Mouse (Mus musculus) right cerebral cortex, adult 18-20 months (tissue): ENCODE measurements around the gene Hist1h2bn.
A peak's percentile ranks its signal among the peaks of the same experiment; 100 is the strongest.
"Not testable (repeated sequence)": the region's sequence is repeated elsewhere in the genome, so short reads cannot be mapped to it uniquely, and the experiment has no call there.

Source experiments
- DNase-seq: peaks from one replicate; pipeline ENCODE4 v3.0.0; 2022; ENCODE audit warnings: mixed read lengths

Hist1h2bn gene

DNA sequence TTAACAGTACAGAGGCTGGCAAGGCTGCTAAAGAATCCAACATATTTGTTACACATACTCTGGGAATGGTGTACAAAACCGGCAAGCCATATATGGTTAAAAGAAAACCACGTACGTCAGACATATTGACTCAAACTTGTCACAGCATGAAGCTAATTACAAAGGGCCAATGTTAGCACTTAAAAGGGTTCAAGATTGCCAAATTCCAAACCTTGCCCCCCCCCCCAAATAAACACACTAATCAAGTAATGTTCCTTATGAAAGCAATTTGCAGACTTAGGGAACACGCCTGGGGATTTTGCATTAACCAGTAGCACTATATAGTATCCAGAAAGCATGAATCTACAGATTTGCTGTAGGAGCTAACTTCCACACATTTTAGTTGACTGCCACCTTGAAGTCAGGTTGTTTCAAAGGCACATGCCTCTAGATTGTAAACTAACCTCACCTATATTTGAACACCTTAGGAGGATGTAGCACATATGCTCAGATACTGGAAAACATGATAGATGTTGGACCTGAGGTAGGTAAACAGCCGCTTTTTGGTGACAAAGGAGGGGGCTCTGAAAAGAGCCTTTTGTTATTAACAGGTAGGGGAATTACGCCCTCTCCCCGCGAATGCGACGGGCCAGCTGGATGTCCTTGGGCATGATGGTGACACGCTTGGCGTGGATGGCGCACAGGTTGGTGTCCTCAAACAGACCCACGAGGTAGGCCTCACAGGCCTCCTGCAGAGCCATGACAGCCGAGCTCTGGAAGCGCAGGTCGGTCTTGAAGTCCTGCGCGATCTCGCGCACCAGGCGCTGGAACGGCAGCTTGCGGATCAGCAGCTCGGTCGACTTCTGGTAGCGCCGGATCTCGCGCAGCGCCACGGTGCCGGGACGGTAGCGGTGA is 28.7 kb downstream of the Hist1h2bn start:
- DNase-seq: not testable (repeated sequence)

DNA sequence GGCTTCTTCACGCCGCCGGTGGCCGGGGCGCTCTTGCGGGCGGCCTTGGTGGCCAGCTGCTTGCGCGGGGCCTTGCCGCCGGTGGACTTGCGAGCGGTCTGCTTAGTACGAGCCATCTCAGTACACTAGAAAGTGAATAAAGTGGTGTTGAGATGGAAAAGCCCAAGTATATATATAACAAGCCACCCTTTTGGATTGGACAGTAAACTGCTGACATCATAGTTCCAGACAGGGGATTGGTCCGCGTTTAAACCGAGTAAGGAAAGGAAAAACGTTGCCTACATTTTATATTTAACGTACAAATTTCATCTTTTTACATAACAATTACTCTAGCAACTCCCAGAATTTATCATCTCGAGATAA is 29.3 kb downstream of the Hist1h2bn start, which contains the start of gene Hist1h3i:
TSS of gene Hist1h3i (minus strand) at position 116 of the 363 bp plus-strand sequence.
- peak; percentile 80 for DNase-seq

DNA sequence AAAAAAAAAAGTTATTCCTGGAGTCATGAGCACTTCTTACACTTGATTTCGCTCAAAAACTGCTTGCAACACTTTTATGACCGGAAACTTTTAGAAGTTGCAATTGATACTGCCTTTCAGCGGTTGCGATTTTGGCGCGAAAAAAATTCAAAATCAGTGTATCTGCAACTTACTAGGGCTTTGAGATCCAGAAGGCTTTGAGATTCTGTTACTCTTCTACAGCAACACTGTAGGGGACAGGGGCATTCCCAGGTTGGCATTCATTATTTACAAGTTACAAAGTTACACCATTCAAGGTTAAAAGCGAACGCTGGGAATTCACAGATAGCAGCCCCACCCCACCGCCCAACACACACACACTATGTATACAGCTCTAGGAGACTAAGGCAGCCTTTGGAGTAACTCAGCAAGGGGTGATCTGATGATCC is 29.8 kb downstream of the Hist1h2bn start:
- no peak for DNase-seq

DNA sequence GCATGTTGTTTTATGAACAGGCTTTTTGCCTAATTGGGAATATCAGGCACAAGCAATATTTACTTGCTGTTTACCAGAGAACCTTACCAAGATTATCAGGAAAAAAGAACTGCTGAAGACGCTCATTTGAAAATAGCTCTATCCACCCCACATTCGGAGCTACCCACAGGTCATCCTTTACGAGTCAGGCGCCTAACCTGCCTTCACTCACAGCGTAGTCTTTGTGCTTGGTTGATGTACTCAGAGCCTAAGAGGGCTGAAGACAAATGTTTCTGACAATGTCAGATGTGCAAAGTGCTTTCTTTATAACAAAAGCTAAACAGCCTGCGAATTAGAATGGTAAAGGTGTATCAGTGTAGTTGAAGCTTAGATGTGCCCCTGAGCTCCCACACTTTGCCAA is 30.4 kb downstream of the Hist1h2bn start:
- DNase-seq: no peak

GRCm38 (mm10) chr13:21786189-21786898 is 32.4 kb downstream of the Hist1h2bn start:
- DNase-seq: no peak

GRCm38 (mm10) chr13:21786899-21787629 is 33.1 kb downstream of the Hist1h2bn start, which contains the start of the genes Hist1h2an and Hist1h2bp:
Hist1h2an (minus strand) TSS chr13:21787218.
Hist1h2bp (plus strand) TSS chr13:21787461.
- DNase-seq: peak; percentile 91

DNA sequence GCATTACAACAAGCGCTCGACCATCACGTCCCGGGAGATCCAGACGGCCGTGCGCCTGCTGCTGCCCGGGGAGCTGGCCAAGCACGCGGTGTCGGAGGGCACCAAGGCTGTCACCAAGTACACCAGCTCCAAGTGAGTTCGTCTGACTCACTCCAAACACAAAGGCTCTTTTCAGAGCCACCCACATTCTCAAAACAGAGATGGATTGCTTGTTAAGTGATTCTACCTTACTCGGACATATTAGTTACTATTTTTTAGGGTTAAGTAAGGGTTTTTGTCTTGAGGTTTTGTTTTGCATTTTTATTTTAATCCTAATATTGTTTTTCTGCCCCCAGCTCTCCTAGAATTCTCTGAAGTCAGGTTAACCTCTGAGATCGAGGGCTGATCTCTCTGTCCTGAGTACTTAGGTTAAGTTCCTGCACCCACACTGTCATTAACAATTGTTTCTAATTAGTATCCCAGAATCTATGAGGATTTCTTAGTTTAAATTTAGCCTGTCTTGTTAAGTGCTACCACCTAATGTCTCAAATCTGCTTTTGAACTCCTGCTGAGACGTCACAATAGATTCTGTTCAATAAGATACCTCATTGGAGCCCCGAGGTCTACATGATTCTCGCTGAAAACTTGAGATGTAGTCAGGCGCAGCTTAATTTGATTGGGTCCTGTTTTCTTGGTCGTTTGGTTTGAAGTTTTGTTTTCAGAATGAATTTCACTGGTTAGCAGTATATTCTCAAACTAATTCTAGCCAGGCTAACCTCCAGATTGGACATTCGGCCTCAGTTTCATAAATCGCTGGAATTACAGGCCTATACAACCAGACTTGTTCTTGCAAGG is 34.1 kb downstream of the Hist1h2bn start:
- no peak for DNase-seq

DNA sequence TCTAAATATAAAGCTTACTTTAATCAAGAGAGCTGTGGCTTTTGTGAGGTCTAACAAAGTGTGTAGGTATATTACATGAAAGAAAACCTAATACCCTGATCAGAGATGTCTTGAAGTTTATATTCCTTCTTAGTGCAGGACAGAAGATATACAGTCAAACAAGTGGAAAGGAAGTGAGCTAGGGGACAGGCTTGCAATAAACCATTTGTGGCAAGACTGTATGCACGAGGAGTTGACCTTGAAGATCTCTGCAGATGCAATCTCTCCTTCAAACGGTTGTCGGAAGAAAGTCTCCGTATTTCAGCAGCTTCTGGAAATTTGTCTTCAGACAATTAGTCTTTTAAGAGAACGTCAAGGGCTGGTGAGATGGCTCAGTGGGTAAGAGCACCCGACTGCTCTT is 36.0 kb downstream of the Hist1h2bn start:
- DNase-seq: no peak

GRCm38 (mm10) chr13:21790601-21791283 is 36.8 kb downstream of the Hist1h2bn start:
- DNase-seq: no peak

DNA sequence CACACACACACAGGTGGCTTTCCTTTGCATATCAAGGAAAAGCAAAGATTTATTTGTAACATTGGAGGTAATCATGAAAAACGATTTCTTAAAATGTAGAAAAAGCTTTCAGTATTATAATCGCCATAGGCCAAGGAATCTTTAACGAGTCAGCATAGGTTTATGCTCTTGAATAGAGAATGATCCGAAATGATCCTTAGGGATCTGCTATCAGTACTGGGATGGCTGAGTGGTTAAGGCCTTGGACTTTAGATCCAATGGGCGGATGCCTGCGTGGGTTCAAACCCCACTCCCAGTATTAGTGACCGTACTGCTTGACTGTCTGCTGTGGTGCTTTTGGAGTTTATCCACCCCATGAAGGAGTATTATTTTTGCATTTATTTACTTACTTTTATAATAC is 41.7 kb downstream of the Hist1h2bn start:
- DNase-seq: no peak

DNA sequence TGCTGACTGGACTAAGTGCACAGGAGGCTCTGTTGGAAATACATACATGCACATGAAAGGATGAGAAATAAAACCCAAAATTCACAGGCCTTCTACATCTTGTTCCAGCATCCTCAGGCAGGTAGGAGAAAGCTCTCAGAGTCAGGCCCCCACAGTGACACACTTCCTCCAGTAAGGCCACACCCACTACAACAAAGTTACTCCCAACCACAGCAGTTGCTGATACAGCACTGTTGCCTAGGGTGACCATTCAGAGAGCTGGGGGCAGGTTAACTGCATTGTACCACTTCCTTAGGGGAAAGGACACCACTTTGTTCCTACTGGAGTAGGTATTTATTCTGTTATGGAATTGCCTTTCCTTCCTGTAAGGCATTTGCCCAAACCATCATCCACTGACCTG is 43.2 kb downstream of the Hist1h2bn start:
- DNase-seq: not testable (repeated sequence)

- DNase-seq: not testable (repeated sequence)
These were observed 49.1 kb downstream of the Hist1h2bn start for GRCm38 (mm10) chr13:21803058-21803457.
